Mouse (Mus musculus) natural killer cell, adult 2 months (primary cell): Measurements from ENCODE around the gene Dazap1.

ENCODE experiments used
- DNase-seq, 2 experiments: peaks; one replicate each; pipeline ENCODE4 v3.0.0; 2022; ENCODE audit warnings: low spot score in 2 of 2

Dazap1 gene

DNA sequence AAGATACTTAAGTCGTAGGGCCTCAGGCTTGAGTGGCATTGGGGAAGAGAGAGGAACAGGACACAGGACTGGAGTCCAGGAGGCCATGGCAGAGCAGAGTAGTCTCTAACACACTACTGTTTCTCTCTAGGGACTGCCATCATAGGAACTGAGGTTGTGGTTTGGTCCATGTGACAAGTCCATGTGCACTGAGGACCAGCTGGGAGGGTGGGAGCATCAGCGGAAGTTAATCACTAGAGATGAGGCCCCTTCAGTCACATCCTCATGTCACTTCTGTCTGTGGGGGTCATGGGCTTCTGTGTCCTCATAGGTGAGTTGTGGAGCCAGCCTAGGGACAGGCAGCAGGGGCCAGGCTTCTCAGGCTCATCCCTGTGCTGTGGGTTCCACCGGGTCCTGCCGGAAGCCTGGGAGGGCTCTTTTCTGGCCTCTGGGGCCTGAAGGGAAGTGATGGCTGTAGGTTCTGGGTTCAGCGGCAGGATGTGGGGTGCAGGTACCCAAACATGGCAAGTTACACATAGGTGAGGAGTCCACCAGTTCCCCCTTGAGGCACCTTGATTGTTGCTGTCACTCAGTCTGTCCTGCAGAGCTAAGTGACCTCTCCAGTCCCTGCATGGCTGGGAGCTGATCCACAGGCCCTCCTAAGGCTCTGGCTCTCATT, 10.0 kb downstream of the Dazap1 start:
- peak in 1 of 2 experiments; percentile 36 for DNase-seq

GRCm38 (mm10) chr10:80271870-80272585, 10.7 kb downstream of the Dazap1 start:
- DNase-seq: no peak

- no peak for DNase-seq
Measured at GRCm38 (mm10) chr10:80273847-80274246, 12.6 kb downstream of the Dazap1 start.

- no peak for DNase-seq
Measured at GRCm38 (mm10) chr10:80276238-80276637, 15.0 kb downstream of the Dazap1 start.

GRCm38 (mm10) chr10:80278390-80278789, 17.1 kb downstream of the Dazap1 start:
- DNase-seq: no peak

- DNase-seq: no peak
Measured at GRCm38 (mm10) chr10:80279273-80279672, 18.0 kb downstream of the Dazap1 start.

DNA sequence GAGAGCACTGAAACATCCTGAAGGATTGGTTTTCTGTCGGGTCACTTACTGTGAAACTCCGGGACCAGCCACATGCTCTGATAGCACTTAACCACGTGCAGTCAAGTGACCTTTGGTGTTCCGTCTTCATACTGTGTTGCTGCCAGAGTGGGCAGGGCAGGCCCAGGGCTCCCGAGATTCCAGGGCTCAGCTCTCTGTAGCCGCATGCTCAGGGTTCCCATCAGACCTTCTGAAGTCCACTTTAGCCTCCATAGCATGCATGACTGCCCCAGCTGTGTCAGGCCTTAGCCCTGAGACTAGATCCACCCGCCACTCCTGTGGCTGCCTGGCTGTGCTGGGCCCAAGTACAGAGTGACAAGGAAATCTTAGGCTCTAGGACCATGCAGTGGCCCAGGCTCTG, 20.0 kb downstream of the Dazap1 start:
- DNase-seq: no peak

DNA sequence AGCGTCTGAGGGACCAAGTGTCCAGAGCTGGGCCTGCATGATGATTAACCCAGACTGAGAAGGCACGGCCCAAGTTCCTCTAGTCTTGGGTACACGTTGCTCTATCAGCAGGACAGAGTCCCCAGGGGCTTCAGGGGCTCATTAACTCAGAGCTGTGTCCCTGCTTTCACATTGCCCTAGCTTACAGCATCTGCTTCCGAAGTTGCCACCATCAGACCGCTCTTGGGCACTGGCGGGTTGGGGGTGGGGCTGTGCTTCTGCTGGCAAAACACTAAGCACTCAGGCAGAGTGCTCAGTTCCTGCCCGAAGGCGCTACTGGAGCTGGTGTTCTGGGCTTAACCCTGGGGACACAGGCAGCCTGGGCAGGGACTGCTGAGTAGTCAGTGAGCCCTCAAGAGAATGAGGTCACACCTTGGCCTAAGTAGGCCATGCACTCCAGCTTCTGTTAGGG, 20.7 kb downstream of the Dazap1 start:
- DNase-seq: no peak

DNA sequence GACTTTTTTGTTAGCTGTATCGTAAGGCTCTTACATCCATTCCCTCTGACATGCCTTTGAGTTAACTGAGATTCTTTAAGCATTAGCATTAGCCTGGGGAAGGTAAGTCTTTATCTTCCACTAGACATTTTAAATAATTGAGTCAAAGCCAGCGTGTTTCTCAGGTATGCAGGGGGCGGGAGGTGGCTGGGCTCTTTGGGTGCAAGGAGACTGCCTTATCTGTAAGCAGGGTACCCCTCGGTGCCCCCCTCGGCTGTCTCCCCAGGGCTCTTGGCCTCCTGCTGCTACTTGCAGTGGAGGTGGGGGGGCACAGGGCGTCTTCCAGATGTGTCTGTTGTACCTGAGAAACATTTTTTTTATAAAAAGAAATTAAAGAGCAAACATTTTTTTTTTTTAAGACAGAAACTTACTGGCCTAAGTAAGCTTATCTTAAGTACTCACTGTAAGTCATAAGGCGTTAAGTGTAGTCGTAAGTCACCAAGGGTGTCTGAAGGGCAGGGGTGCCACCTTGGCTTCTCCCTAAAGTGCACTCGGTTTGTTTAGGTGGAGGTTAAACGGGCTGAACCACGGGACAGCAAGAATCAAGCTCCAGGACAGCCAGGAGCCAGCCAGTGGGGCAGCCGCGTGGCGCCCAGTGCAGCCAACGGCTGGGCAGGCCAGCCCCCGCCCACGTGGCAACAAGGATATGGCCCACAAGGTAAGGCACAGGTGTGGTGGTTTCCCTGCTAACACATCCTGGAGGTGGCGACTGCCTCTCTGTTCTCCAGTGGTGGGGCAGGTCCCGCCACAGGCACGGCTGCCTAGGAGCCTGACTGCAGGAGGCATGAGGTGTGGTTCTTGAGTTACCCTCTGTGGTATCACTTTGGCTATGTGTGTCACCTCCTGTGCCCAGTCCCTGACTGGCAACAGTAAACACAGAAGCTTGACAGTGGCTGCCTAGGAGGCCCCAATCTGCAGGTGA, 21.5 kb downstream of the Dazap1 start:
- DNase-seq: no peak

DNA sequence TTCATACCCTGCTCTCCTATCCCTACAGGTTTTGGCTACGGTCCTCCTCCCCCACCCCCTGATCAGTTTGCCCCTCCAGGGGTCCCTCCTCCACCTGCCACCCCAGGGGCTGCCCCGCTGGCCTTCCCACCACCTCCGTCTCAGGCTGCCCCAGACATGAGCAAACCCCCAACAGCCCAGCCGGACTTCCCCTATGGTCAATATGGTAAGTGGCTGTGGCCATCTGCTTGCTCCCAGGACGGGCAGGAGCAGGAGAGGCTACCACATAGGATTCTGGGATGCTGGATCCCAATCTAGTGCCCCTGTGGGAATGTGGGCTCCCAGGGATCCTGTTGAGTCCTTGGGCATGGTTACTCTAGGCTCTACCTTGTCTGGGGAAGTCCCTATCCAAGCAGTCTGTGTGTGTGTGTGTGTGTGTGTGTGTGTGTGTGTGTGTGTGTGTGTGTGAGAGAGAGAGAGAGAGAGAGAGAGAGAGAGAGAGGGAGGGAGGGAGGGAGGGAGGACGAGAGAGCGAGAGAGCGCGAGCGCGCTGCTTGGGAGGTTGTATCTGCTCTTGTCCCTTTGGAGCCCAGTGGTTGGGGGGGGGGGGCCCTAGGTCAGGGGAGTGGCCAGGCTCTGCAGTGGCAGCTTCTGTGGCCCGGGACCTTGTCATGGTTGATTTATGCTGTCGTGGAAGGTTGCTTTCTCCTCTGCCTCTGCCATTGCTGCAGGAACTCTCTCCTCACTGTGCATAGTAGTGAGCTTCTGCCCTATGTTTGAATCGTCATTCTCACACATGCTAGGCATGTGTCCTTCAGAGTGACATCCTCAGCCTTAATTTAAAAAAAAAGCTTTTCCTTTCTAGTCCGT, 24.2 kb downstream of the Dazap1 start:
- no peak for DNase-seq

DNA sequence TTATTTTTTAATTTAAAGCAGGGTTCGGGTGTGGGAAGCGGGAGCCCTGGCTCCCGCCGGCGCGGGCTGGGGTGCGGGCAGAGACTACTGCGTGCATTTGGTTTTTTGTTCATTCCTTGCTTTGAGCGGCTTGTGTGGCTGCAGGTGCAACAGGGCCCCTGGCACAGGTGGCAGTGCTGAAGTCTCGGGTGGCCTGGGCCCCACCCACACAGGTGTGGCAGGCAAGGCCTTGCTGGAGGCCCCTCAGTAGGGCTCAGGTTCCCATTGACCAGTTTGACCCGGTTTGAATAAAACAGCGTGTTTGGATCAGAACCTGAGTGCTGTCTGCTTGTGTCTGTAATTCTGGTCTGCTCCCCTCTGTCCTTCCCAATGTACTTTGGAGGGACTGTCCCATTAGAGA, 26.8 kb downstream of the Dazap1 start:
- no peak for DNase-seq

- DNase-seq: no peak
Measured at GRCm38 (mm10) chr10:80288657-80289056, 27.4 kb downstream of the Dazap1 start.

DNA sequence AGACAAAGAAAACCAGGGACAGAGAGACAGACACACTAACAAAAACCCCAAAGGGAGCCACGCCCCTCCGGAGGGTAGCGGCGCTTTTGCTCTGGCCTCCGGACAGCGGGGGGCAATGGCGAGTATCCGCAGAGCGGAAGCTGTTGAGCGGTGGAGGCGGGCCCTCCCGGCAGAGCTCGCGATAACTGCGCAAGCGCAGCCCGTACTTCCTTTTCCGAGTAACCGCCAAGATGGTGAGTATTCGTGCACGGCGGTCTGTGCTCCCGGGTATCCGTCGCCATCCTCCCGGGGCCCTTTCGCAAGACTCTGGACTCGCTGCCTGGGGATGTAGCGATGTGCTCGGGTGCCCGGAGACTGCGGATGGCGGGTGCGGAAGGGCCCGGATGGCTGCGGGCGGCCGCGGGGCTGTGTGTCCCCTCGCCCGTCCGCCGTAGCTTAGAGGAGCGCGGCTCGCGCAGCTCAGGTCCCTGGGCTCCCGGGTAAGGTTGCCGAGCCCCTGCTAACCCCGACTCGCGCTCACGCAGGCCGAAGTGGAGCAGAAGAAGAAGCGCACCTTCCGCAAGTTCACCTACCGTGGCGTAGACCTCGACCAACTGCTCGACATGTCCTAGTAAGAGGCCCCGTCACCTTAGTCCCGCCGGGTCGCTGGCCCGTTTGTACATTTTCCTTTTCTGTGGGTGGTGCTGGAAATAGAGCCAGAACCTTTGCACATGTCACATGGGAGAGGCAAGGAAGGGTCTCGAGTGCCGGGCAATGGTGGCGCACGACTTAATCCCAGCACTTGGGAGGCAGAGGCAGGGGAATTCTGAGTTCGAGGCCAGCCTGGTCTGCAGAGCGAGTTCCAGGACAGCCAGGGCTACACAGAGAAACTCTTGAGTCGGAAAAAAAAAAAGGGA, 31.2 kb downstream of the Dazap1 start, which contains the start of gene Rps15:
TSS of gene Rps15 (plus strand) at position 203 of the 896 bp plus-strand sequence.
- peak; percentile 92 to 95 for DNase-seq

- DNase-seq: no peak
Measured at GRCm38 (mm10) chr10:80293325-80293724, 32.0 kb downstream of the Dazap1 start.

DNA sequence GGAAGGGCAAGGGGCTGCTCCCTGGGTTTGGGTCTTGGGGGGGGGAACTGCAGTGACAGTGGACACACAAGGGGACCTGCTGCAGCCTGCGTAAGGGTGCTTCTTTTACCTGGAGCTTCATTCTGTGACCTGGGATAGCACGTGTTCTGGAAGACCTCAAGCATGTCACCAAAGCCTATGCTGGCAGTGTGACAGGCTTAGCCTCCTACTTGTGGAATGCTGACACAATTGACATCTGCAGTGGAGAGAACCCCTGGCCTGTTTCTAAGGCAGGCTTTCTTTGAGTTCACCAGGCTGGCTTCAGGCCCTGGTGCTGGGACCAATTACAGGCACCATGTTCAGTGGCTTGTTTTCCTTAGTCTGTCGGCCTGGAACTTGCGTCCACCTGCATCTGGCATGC, 33.0 kb downstream of the Dazap1 start:
- no peak for DNase-seq

GRCm38 (mm10) chr10:80294788-80295303, 33.6 kb downstream of the Dazap1 start:
- no peak for DNase-seq

DNA sequence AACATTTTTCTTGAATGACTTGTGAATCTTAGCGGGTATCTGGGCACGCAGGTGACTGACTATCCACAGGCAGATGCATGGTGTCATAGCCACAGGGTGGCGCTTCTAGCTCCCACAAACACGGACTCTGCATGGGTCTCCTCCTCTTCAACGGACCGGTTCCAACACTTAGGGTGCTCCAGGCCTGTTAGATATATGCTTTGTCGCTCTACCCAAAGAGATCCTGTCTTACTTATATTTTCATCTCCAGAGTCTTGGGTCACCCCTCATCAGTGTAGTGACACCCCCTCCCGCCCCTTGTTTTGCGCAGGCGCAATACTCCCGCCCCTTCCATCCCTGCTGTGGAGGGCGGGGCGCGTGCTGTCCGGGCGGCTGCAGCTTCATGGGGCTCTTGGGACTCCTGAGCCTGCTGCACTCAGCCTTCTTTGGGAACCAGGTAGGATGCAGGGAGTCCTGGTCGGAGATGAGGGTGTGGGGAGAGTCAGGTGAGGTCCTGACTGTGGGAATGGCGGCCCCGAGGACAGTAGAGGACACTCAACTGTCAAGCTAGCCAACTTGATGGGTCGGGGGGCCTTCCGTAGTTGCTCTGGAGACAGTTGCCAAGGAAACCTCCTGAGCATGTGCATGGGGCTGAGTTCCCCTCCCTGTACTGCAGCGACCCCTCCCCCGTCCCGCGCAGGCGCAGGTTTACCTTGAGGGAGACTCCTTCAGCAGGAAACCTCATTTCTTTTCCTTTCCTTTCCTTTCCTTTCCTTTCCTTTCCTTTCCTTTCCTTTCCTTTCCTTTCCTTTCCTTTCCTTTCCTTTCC, 34.5 kb downstream of the Dazap1 start, which contains the start of gene Apc2:
TSS of gene Apc2 (plus strand) at position 360 of the 808 bp plus-strand sequence.
- peak; percentile 76 to 79 for DNase-seq

- no peak for DNase-seq
Measured at GRCm38 (mm10) chr10:80296824-80297223, 35.5 kb downstream of the Dazap1 start.
